Mouse (Mus musculus) C2C12 (cell line): Measurements from ENCODE around the gene Il23a. TPM values are rescaled to one million over a fixed set of nuclear protein-coding genes. Genes with fewer than 3 reads are reported as not detected.

Source experiments
- H3K27me3 ChIP-seq: one replicate; pipeline ENCODE4 v1.6.1; 2011; ENCODE audit not compliant: control insufficient read depth, insufficient read depth, insufficient read length
- H3K36me3 ChIP-seq: one replicate; pipeline ENCODE4 v1.6.1; 2011; ENCODE audit not compliant: control insufficient read depth, insufficient read depth
- H3K4me3 ChIP-seq: one replicate; pipeline ENCODE4 v1.5.1; 2011; ENCODE audit warnings: mild to moderate bottlenecking, control low read depth; ENCODE audit not compliant: poor library complexity, insufficient read depth, severe bottlenecking
- H3K79me2 ChIP-seq: one replicate; pipeline ENCODE4 v1.6.1; 2011; ENCODE audit not compliant: control insufficient read depth, insufficient read depth
- H3K79me3 ChIP-seq: one replicate; pipeline ENCODE4 v1.6.1; 2011; ENCODE audit warnings: low read depth, control low read depth
- H3ac ChIP-seq: one replicate; pipeline ENCODE3; 2011; ENCODE audit warnings: low read depth; ENCODE audit not compliant: control insufficient read depth, insufficient read length
- CEBPB ChIP-seq: IDR thresholded peaks from one replicate; pipeline ENCODE4 v1.6.1; 2011; ENCODE audit warnings: low read depth, mild to moderate bottlenecking, control low read depth, moderate library complexity
- CTCF ChIP-seq: IDR thresholded peaks from one replicate; pipeline ENCODE4 v1.5.1; 2011; ENCODE audit not compliant: control insufficient read depth, insufficient read depth, insufficient read length
- FOSL1 ChIP-seq: IDR thresholded peaks from one replicate; pipeline ENCODE4 v1.8.0; 2011; ENCODE audit warnings: mild to moderate bottlenecking, low read length; ENCODE audit not compliant: poor library complexity, insufficient read depth, severe bottlenecking
- MAX ChIP-seq: IDR thresholded peaks from one replicate; pipeline ENCODE4 v1.6.1; 2011; ENCODE audit warnings: mild to moderate bottlenecking, control low read depth
- MYOD1 ChIP-seq: IDR thresholded peaks from one replicate; pipeline ENCODE4 v1.6.1; 2011; ENCODE audit warnings: low read depth; ENCODE audit not compliant: control insufficient read depth, insufficient read length
- MYOG ChIP-seq: IDR thresholded peaks from one replicate; pipeline ENCODE4 v1.6.1; 2011; ENCODE audit not compliant: control insufficient read depth, insufficient read length; ENCODE audit errors: extremely low read depth
- USF1 ChIP-seq: IDR thresholded peaks from one replicate; pipeline ENCODE4 v1.6.1; 2011; ENCODE audit warnings: low read depth, mild to moderate bottlenecking, control low read depth, moderate library complexity
- polyA plus RNA-seq: library from polyadenylated mRNA; unstranded; fragments of >200 nt; fragmentation: generic; extraction: Trizol; gene quantifications from one replicate; pipeline ENCODE4 v1.2.1, GENCODE M21; 2012; ENCODE audit warnings: missing spikeins

Il23a gene
- polyA plus RNA-seq, 1 experiment: not detected

- Histone ChIP-seq H3K79me3 (peaks cover 5% of the 10 kb centered on the region), H3K79me2 (peaks cover 18% of the 10 kb centered on the region), H3K27me3 (no peaks in the 10 kb centered on the region), H3K36me3 (peaks cover 28% of the 10 kb centered on the region), H3K4me3 (no peak overlapping the region), H3ac (no peak overlapping the region)
- TF ChIP-seq USF1 (no peak), MYOG (no peak), MYOD1 (no peak), CEBPB (no peak), FOSL1 (no peak), CTCF (no peak), MAX (no peak)
Observed at GRCm38 (mm10) chr10:128327610-128328009, 29.1 kb upstream of the Il23a start.

DNA sequence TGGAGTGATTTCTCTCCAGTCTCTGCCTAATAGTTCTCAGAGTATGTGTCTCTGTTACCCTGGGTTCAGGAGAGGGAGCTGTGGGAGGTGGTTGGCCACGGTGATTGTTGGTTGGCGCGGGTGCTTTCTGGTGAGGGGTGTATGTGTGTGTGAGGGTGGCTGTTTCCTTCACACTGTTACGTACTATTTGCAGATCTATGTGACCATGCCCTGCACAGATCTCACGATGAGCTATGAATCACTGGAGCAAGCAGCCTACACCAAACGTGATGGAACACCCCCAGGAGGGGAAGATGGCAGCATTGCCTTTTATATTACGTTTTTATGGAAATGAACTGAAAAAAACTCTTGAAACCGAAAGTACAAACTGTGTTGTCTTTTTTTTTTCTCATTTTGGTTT lies 28.3 kb upstream of the Il23a start:
- no peaks in the 10 kb centered on the region for H3K27me3 ChIP-seq
- H3K4me3 ChIP-seq: no peak overlapping the region
- peaks cover 28% of the 10 kb centered on the region for H3K36me3 ChIP-seq
- peaks cover 23% of the 10 kb centered on the region for H3K79me2 ChIP-seq
- TF ChIP-seq MYOG: no peak
- TF ChIP-seq FOSL1: no peak
- TF ChIP-seq USF1: no peak
- TF ChIP-seq MYOD1: no peak
- TF ChIP-seq CEBPB: no peak
- TF ChIP-seq CTCF: no peak
- no peak for TF ChIP-seq MAX
- peaks cover 5% of the 10 kb centered on the region for H3K79me3 ChIP-seq
- no peak overlapping the region for H3ac ChIP-seq

DNA sequence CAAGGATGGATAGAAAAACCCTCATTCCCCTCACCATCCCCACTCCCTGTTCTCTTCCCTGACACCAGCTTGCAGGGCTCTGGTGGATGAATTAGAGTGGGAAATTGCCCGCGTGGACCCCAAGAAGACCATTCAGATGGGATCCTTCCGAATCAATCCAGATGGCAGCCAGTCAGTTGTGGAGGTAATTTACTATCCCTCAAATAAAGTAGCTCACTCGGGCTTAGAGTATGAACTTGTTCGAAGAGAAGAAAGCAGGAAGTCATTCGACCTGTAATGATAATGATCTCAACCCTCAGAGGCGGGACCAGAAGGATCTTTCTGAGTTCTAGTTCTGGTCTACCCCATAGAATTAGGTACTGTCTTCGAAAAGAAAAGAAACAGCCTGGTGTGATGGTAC lies 25.0 kb upstream of the Il23a start:
- H3ac ChIP-seq: peak overlapping the region; percentile 98
- peaks cover 5% of the 10 kb centered on the region for H3K79me3 ChIP-seq
- no peaks in the 10 kb centered on the region for H3K27me3 ChIP-seq
- no peak for TF ChIP-seq MAX
- no peak for TF ChIP-seq MYOD1
- TF ChIP-seq CEBPB: no peak
- TF ChIP-seq CTCF: no peak
- TF ChIP-seq FOSL1: no peak
- no peak for TF ChIP-seq USF1
- no peak for TF ChIP-seq MYOG
- H3K36me3 ChIP-seq: peaks cover 40% of the 10 kb centered on the region
- peak overlapping the region; percentile 92 for H3K4me3 ChIP-seq
- H3K79me2 ChIP-seq: peaks cover 25% of the 10 kb centered on the region

GRCm38 (mm10) chr10:128322141-128323108 lies 23.9 kb upstream of the Il23a start, which contains the start of gene Cnpy2:
Gene Cnpy2, plus strand, starts transcription at chr10:128322459.
- H3K79me2 ChIP-seq: peaks cover 25% of the 10 kb centered on the region
- peak within 1 kb of the TSS; percentile 92 for H3K4me3 ChIP-seq
- peaks cover 48% of the 10 kb centered on the region for H3K36me3 ChIP-seq
- TF ChIP-seq CEBPB (no peak), MYOG (no peak), MYOD1 (no peak), CTCF (no peak), MAX (peak; percentile 86), FOSL1 (no peak), USF1 (peak; percentile 98)
- H3K27me3 ChIP-seq: no peaks in the 10 kb centered on the region
- H3K79me3 ChIP-seq: peaks cover 5% of the 10 kb centered on the region
- H3ac ChIP-seq: peak within 1 kb of the TSS; percentile 98

GRCm38 (mm10) chr10:128321641-128322040 lies 23.1 kb upstream of the Il23a start:
- Histone ChIP-seq H3K27me3 (no peaks in the 10 kb centered on the region), H3ac (peak overlapping the region; percentile 34), H3K79me3 (peaks cover 5% of the 10 kb centered on the region), H3K79me2 (peaks cover 25% of the 10 kb centered on the region), H3K36me3 (peaks cover 48% of the 10 kb centered on the region), H3K4me3 (peak overlapping the region; percentile 92)
- TF ChIP-seq MYOG (no peak), USF1 (no peak), CEBPB (no peak), MYOD1 (no peak), FOSL1 (no peak), CTCF (no peak), MAX (no peak)
